Mouse (Mus musculus): ENCODE measurements around the gene Gm20388. TPM values are rescaled to one million over a fixed set of nuclear protein-coding genes. Genes with fewer than 3 reads are reported as not detected.
A peak's percentile ranks its signal among the peaks of the same experiment; 100 is the strongest.

Gene Gm20388
- total and polyA plus RNA-seq, 2 experiments from 2014 or later = 17.3 TPM; not detected in 1

DNA sequence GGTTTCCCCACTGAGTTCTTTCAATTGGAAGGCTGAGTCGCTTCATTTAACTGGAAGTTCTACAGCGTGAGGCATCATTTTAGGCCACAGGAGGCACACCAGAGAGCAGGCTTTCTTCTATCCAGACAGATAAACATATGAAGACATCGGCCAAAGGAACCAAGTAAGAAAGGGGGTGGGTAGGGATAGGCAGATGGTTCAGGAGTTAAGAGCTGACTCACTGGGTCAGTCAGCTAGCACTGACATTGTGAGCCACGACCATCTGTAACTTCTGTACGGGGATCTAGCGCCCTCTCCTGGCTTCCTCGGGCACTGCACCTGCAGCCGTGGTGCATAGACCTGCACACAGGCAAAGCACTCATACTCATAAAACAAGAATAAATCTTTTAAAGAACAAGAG lies 1930.6 kb downstream of the Gm20388 start:
- no peak for TF ChIP-seq EP300 (IDR thresholded peaks at IDR 0.05; ENCODE audit: low read depth)
- TF ChIP-seq CTCF (IDR thresholded peaks at IDR 0.05; ENCODE audit: low read depth) = peak; percentile 45
- Histone ChIP-seq H3K27ac (ENCODE audit: low read depth) (no peak overlapping the region), H3K4me3 (ENCODE audit: low read depth, low read length) (no peak overlapping the region), H3K9ac (replicated peaks; ENCODE audit: low read depth, low read length) (no peak overlapping the region), H3K4me2 (ENCODE audit: low read depth, low read length) (no peak overlapping the region), H3K36me3 (replicated peaks; ENCODE audit: control insufficient read depth, insufficient read depth, low read length) (no peaks in the 10 kb centered on the region), H3K9me3 (replicated peaks; ENCODE audit: control insufficient read depth, low read length) (no peaks in the 10 kb centered on the region), H3K4me1 (ENCODE audit: control insufficient read depth, insufficient read depth) (no peaks in the 10 kb centered on the region), H3K27me3 (ENCODE audit: control insufficient read depth, insufficient read depth, low read length) (no peaks in the 10 kb centered on the region)
- 52% methylated on average over 8 of the region's 8 CpGs for whole genome bisulfite sequencing
- no peak for ATAC-seq (ENCODE audit: insufficient read depth, low read depth)
- DNase-seq (ENCODE audit: low spot score) = no peak

GRCm38 (mm10) chr8:121842064-121842955 lies 1931.7 kb downstream of the Gm20388 start:
- WGBS = 89% methylated on average over 8 of the region's 8 CpGs
- DNase-seq (ENCODE audit: low spot score) (no peak), ATAC-seq (ENCODE audit: insufficient read depth, low read depth) (no peak)
- no peak for TF ChIP-seq CTCF (IDR thresholded peaks at IDR 0.05; ENCODE audit: low read depth)
- Histone ChIP-seq H3K9ac (replicated peaks; ENCODE audit: low read depth, low read length) (no peak overlapping the region), H3K9me3 (replicated peaks; ENCODE audit: control insufficient read depth, low read length) (no peaks in the 10 kb centered on the region), H3K27ac (ENCODE audit: low read depth) (no peak overlapping the region), H3K4me1 (ENCODE audit: control insufficient read depth, insufficient read depth) (no peaks in the 10 kb centered on the region), H3K36me3 (replicated peaks; ENCODE audit: control insufficient read depth, insufficient read depth, low read length) (no peaks in the 10 kb centered on the region), H3K4me3 (ENCODE audit: low read depth, low read length) (no peak overlapping the region), H3K4me2 (ENCODE audit: low read depth, low read length) (no peak overlapping the region), H3K27me3 (ENCODE audit: control insufficient read depth, insufficient read depth, low read length) (no peaks in the 10 kb centered on the region)

- 69% methylated on average over 3 of the region's 3 CpGs for WGBS
- Histone ChIP-seq H3K4me2 (ENCODE audit: low read depth, low read length) (no peak overlapping the region), H3K27me3 (ENCODE audit: control insufficient read depth, insufficient read depth, low read length) (peaks cover under 1% of the 10 kb centered on the region; the same call in 1 of the 2 replicates), H3K4me1 (ENCODE audit: control insufficient read depth, insufficient read depth) (no peaks in the 10 kb centered on the region), H3K36me3 (replicated peaks; ENCODE audit: control insufficient read depth, insufficient read depth, low read length) (no peaks in the 10 kb centered on the region), H3K9ac (replicated peaks; ENCODE audit: low read depth, low read length) (no peak overlapping the region), H3K9me3 (replicated peaks; ENCODE audit: control insufficient read depth, low read length) (no peaks in the 10 kb centered on the region), H3K4me3 (ENCODE audit: low read depth, low read length) (no peak overlapping the region), H3K27ac (ENCODE audit: low read depth) (no peak overlapping the region)
- no peak for DNase-seq (ENCODE audit: low spot score)
- TF ChIP-seq EP300 (IDR thresholded peaks at IDR 0.05; ENCODE audit: low read depth) (no peak), CTCF (IDR thresholded peaks at IDR 0.05; ENCODE audit: low read depth) (no peak)
- no peak for ATAC-seq (ENCODE audit: insufficient read depth, low read depth)
These were observed 1932.6 kb downstream of the Gm20388 start for GRCm38 (mm10) chr8:121843184-121843733.

DNA sequence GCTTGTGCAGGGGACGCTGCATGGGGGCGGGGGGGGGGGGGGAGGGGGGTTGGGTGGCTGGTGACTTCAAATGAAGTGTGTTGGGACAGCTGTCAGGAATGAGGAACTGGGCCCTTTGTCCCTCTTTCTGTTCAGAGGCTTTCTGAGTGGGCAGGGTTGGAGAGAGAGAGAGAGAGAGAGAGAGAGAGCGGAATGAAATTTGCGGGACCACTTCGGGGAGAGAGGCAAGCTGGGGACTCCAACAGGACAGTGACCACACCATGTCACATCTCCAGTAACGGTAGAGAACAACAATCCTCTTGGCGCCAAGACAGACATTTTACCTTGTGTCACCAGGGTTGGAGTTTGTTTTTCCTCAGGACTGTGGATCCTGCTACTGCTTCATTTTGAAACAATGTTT lies 1934.1 kb downstream of the Gm20388 start:
- H3K36me3 ChIP-seq (replicated peaks; ENCODE audit: control insufficient read depth, insufficient read depth, low read length) = no peaks in the 10 kb centered on the region
- H3K4me3 ChIP-seq (ENCODE audit: low read depth, low read length) = no peak overlapping the region
- H3K4me2 ChIP-seq (ENCODE audit: low read depth, low read length) = no peak overlapping the region
- no peak overlapping the region for H3K27ac ChIP-seq (ENCODE audit: low read depth)
- no peaks in the 10 kb centered on the region for H3K9me3 ChIP-seq (replicated peaks; ENCODE audit: control insufficient read depth, low read length)
- no peaks in the 10 kb centered on the region for H3K4me1 ChIP-seq (ENCODE audit: control insufficient read depth, insufficient read depth)
- H3K27me3 ChIP-seq (ENCODE audit: control insufficient read depth, insufficient read depth, low read length) = peaks cover 5% of the 10 kb centered on the region; the same call in 1 of the 2 replicates
- TF ChIP-seq CTCF (IDR thresholded peaks at IDR 0.05; ENCODE audit: low read depth) (no peak), EP300 (IDR thresholded peaks at IDR 0.05; ENCODE audit: low read depth) (no peak)
- H3K9ac ChIP-seq (replicated peaks; ENCODE audit: low read depth, low read length) = no peak overlapping the region
- ATAC-seq (ENCODE audit: insufficient read depth, low read depth) (no peak), DNase-seq (ENCODE audit: low spot score) (no peak)
- WGBS = 40% methylated on average over 6 of the region's 7 CpGs

- Histone ChIP-seq H3K36me3 (replicated peaks; ENCODE audit: control insufficient read depth, insufficient read depth, low read length) (no peaks in the 10 kb centered on the region), H3K27ac (ENCODE audit: low read depth) (no peak overlapping the region), H3K4me1 (ENCODE audit: control insufficient read depth, insufficient read depth) (no peaks in the 10 kb centered on the region), H3K4me3 (ENCODE audit: low read depth, low read length) (no peak overlapping the region), H3K9ac (replicated peaks; ENCODE audit: low read depth, low read length) (no peak overlapping the region), H3K4me2 (ENCODE audit: low read depth, low read length) (no peak overlapping the region), H3K27me3 (ENCODE audit: control insufficient read depth, insufficient read depth, low read length) (peaks cover 5% of the 10 kb centered on the region; the same call in 1 of the 2 replicates), H3K9me3 (replicated peaks; ENCODE audit: control insufficient read depth, low read length) (no peaks in the 10 kb centered on the region)
- DNase-seq (ENCODE audit: low spot score) (no peak), ATAC-seq (ENCODE audit: insufficient read depth, low read depth) (no peak)
- TF ChIP-seq EP300 (IDR thresholded peaks at IDR 0.05; ENCODE audit: low read depth) (no peak), CTCF (IDR thresholded peaks at IDR 0.05; ENCODE audit: low read depth) (no peak)
These were observed 1936.2 kb downstream of the Gm20388 start for GRCm38 (mm10) chr8:121846815-121847214.
